Mouse (Mus musculus): ENCODE results near the gene 9530077C05Rik. TPM values are rescaled to one million over a fixed set of nuclear protein-coding genes. Genes with fewer than 3 reads are reported as not detected.
A peak's percentile ranks its signal among the peaks of the same experiment; 100 is the strongest.

The 9530077C05Rik gene
- polyA plus RNA-seq, 1 experiment, result 0.66 TPM

- WGBS, result 75% methylated on average over 7 of the region's 7 CpGs
- DNase-seq (ENCODE audit: low read depth, low spot score), result no peak
Measured at GRCm38 (mm10) chr9:22409501-22409900, 1.8 kb upstream of the 9530077C05Rik start.

DNA sequence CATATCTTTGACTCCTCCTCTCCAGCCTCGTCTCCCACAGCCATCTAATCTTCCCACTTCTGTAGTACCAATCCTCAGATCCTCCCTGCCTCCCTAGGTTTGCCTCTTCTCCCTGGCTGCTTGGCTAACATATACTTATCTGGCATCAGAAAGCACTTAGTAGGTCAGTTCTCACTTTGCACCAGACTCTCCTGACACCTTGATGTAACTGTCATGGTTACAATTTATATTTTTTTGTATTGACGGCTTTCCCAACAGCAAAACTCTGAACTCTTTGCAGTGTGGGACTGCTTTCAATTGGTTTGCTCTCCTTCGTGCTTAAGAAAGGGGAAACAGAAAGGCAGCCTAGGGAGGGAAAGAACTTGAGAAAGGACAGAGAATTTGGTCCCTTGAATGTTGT lies 4.9 kb downstream of the 9530077C05Rik start:
- DNase-seq (ENCODE audit: low read depth, low spot score), result no peak
- 75% methylated on average over 3 of the region's 3 CpGs for WGBS

DNA sequence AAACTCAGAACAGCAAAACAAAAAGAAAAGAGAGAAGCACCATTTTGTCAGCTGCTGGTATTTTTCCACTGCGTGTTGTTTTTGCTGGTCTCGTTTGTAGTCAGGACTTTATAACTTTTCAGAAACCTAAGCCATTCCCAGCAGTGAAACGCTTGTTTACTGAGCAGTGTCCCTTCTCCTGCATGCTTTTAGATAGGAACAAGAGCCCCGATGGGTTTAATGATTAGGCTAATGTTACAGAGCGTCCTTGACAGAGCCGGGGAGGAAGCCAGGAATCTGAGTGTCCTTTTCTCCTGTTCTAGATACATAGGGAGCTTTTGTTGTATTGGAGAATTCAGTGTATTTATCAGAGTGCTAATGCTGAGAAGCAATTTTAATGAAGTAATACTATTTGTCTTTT lies 6.2 kb downstream of the 9530077C05Rik start:
- WGBS, result 35% methylated on average over 6 of the region's 6 CpGs
- DNase-seq (ENCODE audit: low read depth, low spot score), result no peak

GRCm38 (mm10) chr9:22419877-22420276 lies 8.6 kb downstream of the 9530077C05Rik start:
- WGBS, result 93% methylated on average over 3 of the region's 3 CpGs
- no peak for DNase-seq (ENCODE audit: low read depth, low spot score)

DNA sequence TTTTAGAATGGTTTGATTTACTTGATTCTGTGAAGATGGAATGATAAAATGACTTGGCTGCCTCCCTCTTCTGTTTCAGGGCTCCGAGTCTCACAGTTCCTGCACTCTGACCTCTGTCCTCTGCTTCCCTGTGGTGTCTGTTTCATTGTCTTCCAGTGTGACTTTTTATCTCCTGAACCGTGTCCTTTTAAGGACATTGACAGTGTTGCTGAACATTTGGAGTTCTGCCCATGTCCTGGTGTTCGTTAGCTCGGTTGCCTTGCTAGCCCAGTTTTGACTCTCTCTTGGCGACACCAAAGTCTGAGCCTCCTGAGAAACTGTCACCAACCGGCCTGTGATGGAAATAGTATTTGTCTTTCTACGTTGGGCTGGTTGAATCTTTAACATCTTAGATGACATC lies 9.2 kb downstream of the 9530077C05Rik start:
- WGBS, result 58% methylated on average over 7 of the region's 7 CpGs
- no peak for DNase-seq (ENCODE audit: low read depth, low spot score)

- WGBS, result 38% methylated on average over 1 of the region's 1 CpGs
- no peak for DNase-seq (ENCODE audit: low read depth, low spot score)
Measured at GRCm38 (mm10) chr9:22422559-22422958, 11.2 kb downstream of the 9530077C05Rik start.

DNA sequence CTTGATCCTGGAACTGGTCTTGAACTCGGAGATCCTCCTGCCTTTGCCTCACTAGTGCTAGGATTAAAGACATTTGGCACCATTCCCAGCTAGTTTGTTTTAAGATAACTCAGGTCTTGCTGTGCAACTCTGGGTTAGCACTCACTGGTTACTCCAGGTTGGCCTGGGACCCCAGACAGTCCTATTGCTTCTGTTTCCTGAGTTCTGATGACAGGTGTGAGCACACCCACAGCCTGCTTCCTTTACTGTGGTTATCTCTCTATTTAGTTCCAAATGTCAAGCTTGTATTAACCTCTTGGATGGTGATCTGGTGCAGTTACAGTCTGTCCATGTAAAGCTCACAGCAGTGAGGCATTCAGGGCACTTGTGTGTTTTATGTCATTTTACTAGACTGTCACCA lies 12.2 kb downstream of the 9530077C05Rik start:
- 56% methylated on average over 1 of the region's 1 CpGs for WGBS
- DNase-seq (ENCODE audit: low read depth, low spot score), result no peak

DNA sequence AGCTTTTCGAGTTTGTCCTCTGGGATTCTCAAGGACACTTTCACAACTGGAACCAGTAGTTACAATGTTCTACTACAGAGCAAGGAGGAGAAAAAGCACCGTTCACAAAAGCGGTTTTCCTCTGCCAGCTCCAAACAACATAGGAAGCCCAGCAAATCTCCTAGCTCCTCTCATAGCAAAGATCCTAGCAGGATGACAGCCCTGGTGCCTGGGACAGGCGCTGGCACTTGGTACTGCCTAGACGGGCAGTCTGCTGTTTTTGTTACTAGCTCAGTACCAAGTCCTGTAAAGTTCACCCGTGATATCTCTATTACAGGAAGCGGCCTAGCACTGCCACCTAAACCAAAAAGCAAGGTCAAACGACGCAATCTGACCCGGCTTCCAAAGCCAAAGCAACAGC lies 12.9 kb downstream of the 9530077C05Rik start:
- WGBS, result 73% methylated on average over 10 of the region's 10 CpGs
- no peak for DNase-seq (ENCODE audit: low read depth, low spot score)

- DNase-seq (ENCODE audit: low read depth, low spot score), result no peak
- 92% methylated on average over 4 of the region's 4 CpGs for WGBS
Measured at GRCm38 (mm10) chr9:22424719-22425118, 13.4 kb downstream of the 9530077C05Rik start.

GRCm38 (mm10) chr9:22428028-22428665 lies 16.8 kb downstream of the 9530077C05Rik start:
- 55% methylated on average over 4 of the region's 4 CpGs for WGBS
- no peak for DNase-seq (ENCODE audit: low read depth, low spot score)

- WGBS, result 76% methylated on average over 14 of the region's 14 CpGs
- DNase-seq (ENCODE audit: low read depth, low spot score), result no peak
Measured at GRCm38 (mm10) chr9:22428666-22429410, 17.5 kb downstream of the 9530077C05Rik start.

GRCm38 (mm10) chr9:22429533-22430241 lies 18.4 kb downstream of the 9530077C05Rik start:
- 16% methylated on average over 15 of the region's 15 CpGs for WGBS
- peak; percentile 37 for DNase-seq (ENCODE audit: low read depth, low spot score)

- WGBS, result 18% methylated on average over 5 of the region's 5 CpGs
- no peak for DNase-seq (ENCODE audit: low read depth, low spot score)
Measured at GRCm38 (mm10) chr9:22430315-22430840, 19.1 kb downstream of the 9530077C05Rik start.

DNA sequence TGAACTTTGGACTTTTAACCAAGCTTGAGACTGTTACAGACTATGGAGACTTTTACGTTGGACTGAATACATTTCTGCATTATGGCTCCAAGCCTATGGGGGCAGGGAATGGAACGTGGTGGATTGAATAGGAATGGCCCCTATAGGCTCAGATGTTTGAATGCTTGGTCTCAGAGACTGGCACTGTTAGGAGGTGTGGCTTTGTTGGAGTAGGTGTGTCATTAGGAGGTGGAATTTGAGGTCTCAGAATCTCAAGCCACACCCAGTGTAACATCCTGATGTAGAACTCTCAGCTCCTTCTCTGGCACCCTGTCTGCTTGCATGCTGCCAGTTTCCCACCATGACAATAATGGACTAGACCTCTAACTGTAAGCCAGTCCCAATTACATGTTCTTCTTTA lies 21.9 kb downstream of the 9530077C05Rik start:
- 63% methylated on average over 2 of the region's 2 CpGs for WGBS
- DNase-seq (ENCODE audit: low read depth, low spot score), result no peak

GRCm38 (mm10) chr9:22434101-22434500 lies 22.8 kb downstream of the 9530077C05Rik start:
- 95% methylated on average over 2 of the region's 2 CpGs for WGBS
- DNase-seq (ENCODE audit: low read depth, low spot score), result no peak

- no peak for DNase-seq (ENCODE audit: low read depth, low spot score)
- WGBS, result 69% methylated on average over 1 of the region's 1 CpGs
Measured at GRCm38 (mm10) chr9:22438826-22439225, 27.5 kb downstream of the 9530077C05Rik start.

GRCm38 (mm10) chr9:22443157-22443556 lies 31.8 kb downstream of the 9530077C05Rik start:
- 87% methylated on average over 10 of the region's 10 CpGs for WGBS
- DNase-seq (ENCODE audit: low read depth, low spot score), result no peak

GRCm38 (mm10) chr9:22445123-22445522 lies 33.8 kb downstream of the 9530077C05Rik start:
- WGBS, result 90% methylated on average over 1 of the region's 1 CpGs
- DNase-seq (ENCODE audit: low read depth, low spot score), result no peak

- DNase-seq (ENCODE audit: low read depth, low spot score), result no peak
- 56% methylated on average over 5 of the region's 5 CpGs for WGBS
Measured at GRCm38 (mm10) chr9:22447213-22447612, 35.9 kb downstream of the 9530077C05Rik start.

DNA sequence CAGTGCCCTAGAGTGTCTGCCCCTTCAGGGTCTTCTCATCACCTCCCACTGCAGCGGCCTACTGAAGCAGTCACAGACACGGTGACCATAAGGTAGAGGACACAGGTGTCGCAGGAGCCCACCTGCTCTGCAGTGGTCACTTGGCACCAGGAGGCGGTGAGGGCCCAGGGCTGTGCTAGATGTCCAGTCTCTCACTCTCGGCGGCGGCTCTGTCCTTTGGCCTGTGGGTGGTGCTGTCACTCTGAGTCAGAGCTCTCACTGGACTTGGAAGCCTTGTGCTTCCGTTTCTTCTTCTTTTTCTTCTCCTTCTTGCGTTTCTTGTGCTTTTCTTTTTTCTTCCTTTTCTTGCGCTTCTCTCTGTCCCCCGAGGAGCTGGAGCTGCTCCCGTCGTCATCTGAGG lies 37.1 kb downstream of the 9530077C05Rik start:
- DNase-seq (ENCODE audit: low read depth, low spot score), result no peak
- WGBS, result 89% methylated on average over 13 of the region's 13 CpGs

All from large intestine, adult 2 months (tissue).